Mouse (Mus musculus): ENCODE data around the gene C1qbp. TPM values are rescaled to one million over a fixed set of nuclear protein-coding genes. Genes with fewer than 3 reads are reported as not detected.

Gene C1qbp
- 171 and 174 TPM in 2 replicates for polyA plus RNA-seq (2014; fragmentation: Nextera tagmentation; extraction: Ambion mirVana)

DNA sequence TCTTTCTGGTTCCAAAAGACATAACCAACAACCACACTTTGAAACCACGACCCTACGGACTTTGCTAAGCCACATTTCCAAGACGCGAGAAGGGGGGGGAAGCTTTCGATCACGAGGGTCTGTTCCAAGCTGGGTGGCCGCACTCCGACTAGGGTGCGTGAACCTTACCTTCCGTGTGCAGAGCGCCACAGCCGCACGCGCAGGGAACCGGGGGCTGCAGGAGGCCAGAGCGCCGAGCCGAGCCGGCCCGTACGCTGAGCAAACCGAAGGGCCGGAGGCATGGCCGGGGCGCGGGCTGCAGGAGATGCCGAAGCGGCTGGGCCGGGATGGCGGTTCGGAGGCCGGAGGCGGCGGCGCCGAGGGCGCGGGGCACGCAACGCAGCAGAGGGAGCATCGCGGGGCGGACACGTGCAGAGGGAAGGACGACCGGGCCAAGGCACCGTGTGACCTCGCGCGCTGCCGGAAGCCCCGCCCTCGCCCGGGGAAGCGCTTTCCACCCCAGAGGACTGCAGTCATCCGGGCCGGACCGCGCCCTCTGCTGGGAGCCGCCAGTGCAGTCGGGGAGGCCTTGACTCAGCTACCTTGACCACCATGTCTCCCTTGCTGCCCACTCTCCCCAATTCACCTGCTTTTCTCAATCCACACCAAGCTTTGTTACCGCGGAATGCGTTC is at the start of gene C1qbp:
C1qbp (minus strand) TSS at position 470 of the 672 bp plus-strand sequence.
- peak; percentile 91 for DNase-seq (ENCODE audit: low spot score)
- peaks cover 74% of the 10 kb centered on the region for H3K36me3 ChIP-seq (replicated peaks; ENCODE audit: control insufficient read depth, insufficient read depth)
- no peaks in the 10 kb centered on the region for H3K27me3 ChIP-seq (ENCODE audit: control insufficient read depth, insufficient read depth, low read length)
- ATAC-seq (ENCODE audit: low FRiP score): peak; percentile 94
- H3K9me3 ChIP-seq (ENCODE audit: control insufficient read depth, low read length): no peaks in the 10 kb centered on the region
- peak within 1 kb of the TSS; percentile 85 for H3K9ac ChIP-seq
- peak within 1 kb of the TSS; percentile 12 for H3K27ac ChIP-seq
- H3K4me2 ChIP-seq (replicated peaks): peak within 1 kb of the TSS; percentile 79
- WGBS: 1% methylated on average over 60 of the region's 64 CpGs
- peaks cover 9% of the 10 kb centered on the region for H3K4me1 ChIP-seq (replicated peaks; ENCODE audit: control insufficient read depth, insufficient read depth, low read length)
- peak within 1 kb of the TSS; percentile 99 for H3K4me3 ChIP-seq (replicated peaks; ENCODE audit: low read length)

DNA sequence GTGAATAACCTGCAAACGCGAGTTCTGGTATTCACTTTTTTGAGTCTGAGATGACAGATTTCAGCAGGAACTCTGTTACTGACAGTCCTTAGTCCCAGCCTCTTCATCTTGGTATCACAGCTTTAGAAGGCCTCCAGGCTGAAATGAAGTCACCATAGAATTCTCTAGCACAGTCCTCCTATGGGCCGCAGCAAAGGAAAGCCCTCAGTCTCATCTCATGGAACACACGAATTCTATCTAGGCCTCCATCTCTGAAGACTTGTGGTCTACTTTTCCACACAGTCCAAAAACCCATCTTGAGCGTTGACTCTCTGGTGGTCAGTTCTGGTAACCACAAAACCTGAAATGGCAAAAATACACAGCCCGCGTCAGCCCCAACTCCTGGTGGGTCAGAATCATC is 49.2 kb upstream of the C1qbp start:
- Histone ChIP-seq H3K4me1 (replicated peaks; ENCODE audit: control insufficient read depth, insufficient read depth, low read length) (peaks cover 17% of the 10 kb centered on the region), H3K27ac (peak overlapping the region; percentile 98), H3K9ac (peak overlapping the region; percentile 99), H3K36me3 (replicated peaks; ENCODE audit: control insufficient read depth, insufficient read depth) (peaks cover 13% of the 10 kb centered on the region), H3K27me3 (ENCODE audit: control insufficient read depth, insufficient read depth, low read length) (no peaks in the 10 kb centered on the region), H3K9me3 (ENCODE audit: control insufficient read depth, low read length) (no peaks in the 10 kb centered on the region), H3K4me2 (replicated peaks) (peak overlapping the region; percentile 85), H3K4me3 (replicated peaks; ENCODE audit: low read length) (peak overlapping the region; percentile 84)
- ATAC-seq (ENCODE audit: low FRiP score) (no peak), DNase-seq (ENCODE audit: low spot score) (no peak)
- WGBS: 51% methylated on average over 7 of the region's 7 CpGs

DNA sequence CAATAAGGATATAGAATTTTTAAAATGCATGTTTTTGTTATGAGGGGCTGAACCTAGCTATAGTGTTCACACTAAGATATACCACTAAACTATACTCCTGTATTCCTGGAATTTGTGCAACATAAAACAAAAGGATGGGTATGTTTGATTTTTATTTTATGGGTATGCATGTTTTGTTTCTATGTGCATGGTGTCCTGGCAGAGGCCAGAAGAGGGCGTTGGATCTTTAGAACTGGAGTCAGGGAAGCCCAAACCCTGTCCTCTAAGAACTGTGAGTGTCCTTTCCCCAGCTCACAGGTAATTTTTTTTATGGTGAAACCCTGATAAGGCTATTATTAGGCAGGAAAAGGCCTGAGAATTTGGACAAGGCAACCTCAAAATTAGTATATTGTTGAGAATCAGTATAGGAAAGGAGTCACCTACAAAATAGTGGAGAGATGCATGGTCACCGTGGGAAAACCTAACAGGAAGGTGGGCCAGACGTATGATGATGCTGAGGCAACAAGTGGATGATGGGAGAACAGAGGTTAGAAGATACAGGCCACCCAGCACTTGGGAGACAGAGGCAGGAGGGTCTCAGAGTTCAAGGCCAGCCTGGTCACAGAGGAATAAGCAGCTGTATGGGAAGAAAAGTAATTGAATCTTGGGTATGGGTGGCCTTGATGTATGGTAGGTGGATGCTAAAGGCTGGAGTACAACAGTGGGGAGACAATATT is 46.7 kb upstream of the C1qbp start:
- H3K4me2 ChIP-seq (replicated peaks): no peak overlapping the region
- no peak overlapping the region for H3K9ac ChIP-seq
- H3K9me3 ChIP-seq (ENCODE audit: control insufficient read depth, low read length): no peaks in the 10 kb centered on the region
- no peak for ATAC-seq (ENCODE audit: low FRiP score)
- peaks cover 17% of the 10 kb centered on the region for H3K4me1 ChIP-seq (replicated peaks; ENCODE audit: control insufficient read depth, insufficient read depth, low read length)
- no peaks in the 10 kb centered on the region for H3K27me3 ChIP-seq (ENCODE audit: control insufficient read depth, insufficient read depth, low read length)
- 74% methylated on average over 3 of the region's 3 CpGs for WGBS
- no peak overlapping the region for H3K4me3 ChIP-seq (replicated peaks; ENCODE audit: low read length)
- peaks cover 37% of the 10 kb centered on the region for H3K36me3 ChIP-seq (replicated peaks; ENCODE audit: control insufficient read depth, insufficient read depth)
- no peak overlapping the region for H3K27ac ChIP-seq
- no peak for DNase-seq (ENCODE audit: low spot score)

DNA sequence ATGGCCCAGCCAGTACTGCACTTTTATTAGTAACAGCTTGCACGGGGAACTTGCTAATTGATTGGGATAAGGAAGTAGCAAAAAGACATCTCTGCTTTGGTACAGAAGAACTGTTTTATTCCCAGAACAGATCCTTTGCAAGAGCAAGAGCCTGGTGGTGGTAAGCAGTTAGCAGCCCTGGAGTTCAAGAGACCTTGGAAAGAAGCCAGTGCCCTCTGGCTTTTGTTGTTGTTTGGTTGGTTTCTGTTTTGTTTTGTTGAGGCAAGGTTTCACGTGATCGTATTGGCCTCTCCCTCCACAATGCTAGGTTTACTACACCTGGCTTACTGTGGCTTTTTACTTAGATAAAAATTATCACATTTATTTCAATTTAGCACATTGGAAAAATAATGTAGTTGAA is 45.5 kb upstream of the C1qbp start:
- no peaks in the 10 kb centered on the region for H3K27me3 ChIP-seq (ENCODE audit: control insufficient read depth, insufficient read depth, low read length)
- peaks cover 37% of the 10 kb centered on the region for H3K36me3 ChIP-seq (replicated peaks; ENCODE audit: control insufficient read depth, insufficient read depth)
- no peak for ATAC-seq (ENCODE audit: low FRiP score)
- no peak overlapping the region for H3K9ac ChIP-seq
- no peak for DNase-seq (ENCODE audit: low spot score)
- no peaks in the 10 kb centered on the region for H3K9me3 ChIP-seq (ENCODE audit: control insufficient read depth, low read length)
- no peak overlapping the region for H3K27ac ChIP-seq
- 69% methylated on average over 3 of the region's 3 CpGs for WGBS
- H3K4me3 ChIP-seq (replicated peaks; ENCODE audit: low read length): no peak overlapping the region
- H3K4me1 ChIP-seq (replicated peaks; ENCODE audit: control insufficient read depth, insufficient read depth, low read length): peaks cover 17% of the 10 kb centered on the region
- no peak overlapping the region for H3K4me2 ChIP-seq (replicated peaks)

DNA sequence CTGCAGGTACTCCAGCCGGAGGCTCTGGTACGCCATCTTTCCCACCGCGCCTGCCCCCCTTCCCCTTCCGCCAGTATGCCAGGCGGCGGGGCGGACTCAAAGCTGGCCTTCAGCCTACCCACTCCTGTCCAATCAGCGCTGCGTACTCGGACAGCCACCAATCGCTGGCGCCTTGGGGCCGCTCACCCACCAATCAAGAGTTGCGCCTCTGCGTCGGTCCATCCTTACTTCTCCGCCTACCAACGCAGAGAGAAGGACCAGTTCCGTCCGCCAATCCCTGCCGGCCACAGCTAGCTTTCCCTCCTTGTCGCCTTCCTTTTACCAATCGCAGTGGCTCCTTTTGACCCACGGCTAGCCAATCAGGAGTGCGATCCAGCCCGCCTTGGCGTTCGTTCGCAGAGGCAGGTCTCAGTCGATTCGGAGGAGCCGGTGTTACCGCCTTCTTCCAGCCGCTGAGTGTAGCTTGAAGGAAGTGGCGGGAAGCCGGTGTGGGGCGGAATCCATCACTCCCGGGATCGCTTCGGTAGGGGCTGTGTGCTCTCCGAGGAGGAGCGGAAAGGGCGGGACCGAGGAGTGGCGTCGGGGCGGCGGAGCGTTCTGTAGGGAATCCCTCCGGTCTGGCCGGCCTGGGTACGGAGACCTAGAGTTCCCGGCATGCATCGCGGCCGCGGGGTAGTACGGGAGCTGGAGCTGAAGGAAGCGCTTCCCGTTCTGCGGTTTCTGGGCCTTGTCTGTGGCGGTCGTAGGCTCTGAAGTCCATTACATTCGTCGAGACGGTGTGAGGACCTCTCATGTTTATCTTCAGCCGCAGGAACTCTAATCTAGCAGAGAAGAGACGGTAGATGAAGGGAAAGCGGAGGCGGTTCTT is 36.6 kb upstream of the C1qbp start, which contains the start of the genes Mis12 and Derl2:
Mis12 (plus strand) TSS at position 411 of the 868 bp plus-strand sequence.
Derl2 (minus strand) TSS at position 641 of the 868 bp plus-strand sequence.
- ATAC-seq (ENCODE audit: low FRiP score): peak; percentile 100
- under 1% methylated on average over 71 of the region's 71 CpGs for WGBS
- H3K4me1 ChIP-seq (replicated peaks; ENCODE audit: control insufficient read depth, insufficient read depth, low read length): peaks cover 32% of the 10 kb centered on the region

DNA sequence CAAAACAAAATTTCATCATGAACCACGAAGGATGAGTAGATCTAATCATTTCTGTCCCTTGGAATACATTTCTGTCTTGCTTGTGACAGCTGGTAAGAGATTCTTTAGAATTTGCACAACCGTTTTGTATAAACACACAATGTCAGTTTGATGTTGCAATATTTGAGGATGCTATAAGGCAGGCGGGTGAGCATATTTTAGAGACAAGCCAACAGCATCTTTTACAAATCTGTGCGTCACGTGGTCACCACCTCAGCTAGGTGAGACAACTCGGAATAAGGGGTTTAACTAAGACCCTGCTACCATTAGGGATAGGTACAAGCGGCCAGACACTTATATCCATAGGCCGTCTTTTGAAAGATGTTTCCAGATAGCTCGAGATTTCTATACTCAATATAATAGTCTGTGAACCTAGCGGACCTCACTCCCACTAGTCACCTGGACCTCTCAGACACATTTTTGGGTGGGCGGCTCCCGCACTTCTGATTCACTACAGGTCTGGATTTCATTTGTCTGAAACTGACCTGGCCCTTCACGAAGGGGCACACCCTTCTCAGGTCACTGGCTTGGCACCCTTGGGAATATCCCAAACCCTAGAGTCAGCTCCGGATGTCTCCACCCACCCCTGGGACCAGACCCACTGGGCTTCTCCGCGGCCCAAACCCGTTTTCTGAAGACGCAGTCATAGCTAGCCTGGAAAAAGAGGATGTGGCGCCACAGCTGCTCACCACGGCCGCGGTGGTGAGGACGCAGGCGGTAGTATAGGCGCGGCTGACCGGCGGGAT is 35.8 kb upstream of the C1qbp start:
- Histone ChIP-seq H3K9ac (peak overlapping the region; percentile 80), H3K27ac (peak overlapping the region; percentile 76), H3K36me3 (replicated peaks; ENCODE audit: control insufficient read depth, insufficient read depth) (peaks cover 12% of the 10 kb centered on the region), H3K4me2 (replicated peaks) (peak overlapping the region; percentile 68), H3K4me3 (replicated peaks; ENCODE audit: low read length) (peak overlapping the region; percentile 68), H3K9me3 (ENCODE audit: control insufficient read depth, low read length) (no peaks in the 10 kb centered on the region), H3K4me1 (replicated peaks; ENCODE audit: control insufficient read depth, insufficient read depth, low read length) (peaks cover 32% of the 10 kb centered on the region), H3K27me3 (ENCODE audit: control insufficient read depth, insufficient read depth, low read length) (no peaks in the 10 kb centered on the region)
- peak; percentile 29 for ATAC-seq (ENCODE audit: low FRiP score)
- DNase-seq (ENCODE audit: low spot score): peak; percentile 34
- 7% methylated on average over 28 of the region's 28 CpGs for WGBS

More for the DNA sequence above, 36.6 kb upstream of the C1qbp start, which contains the start of the genes Mis12 and Derl2:
- peak; percentile 96 for DNase-seq (ENCODE audit: low spot score)
- Histone ChIP-seq H3K27ac (peak within 1 kb of the TSS; percentile 76), H3K9ac (peak within 1 kb of the TSS; percentile 80), H3K36me3 (replicated peaks; ENCODE audit: control insufficient read depth, insufficient read depth) (peaks cover 4% of the 10 kb centered on the region; the same call in 1 of the 2 replicates), H3K4me2 (replicated peaks) (peak within 1 kb of the TSS; percentile 80), H3K27me3 (ENCODE audit: control insufficient read depth, insufficient read depth, low read length) (no peaks in the 10 kb centered on the region), H3K4me3 (replicated peaks; ENCODE audit: low read length) (peak within 1 kb of the TSS; percentile 68), H3K9me3 (ENCODE audit: control insufficient read depth, low read length) (no peaks in the 10 kb centered on the region)

DNA sequence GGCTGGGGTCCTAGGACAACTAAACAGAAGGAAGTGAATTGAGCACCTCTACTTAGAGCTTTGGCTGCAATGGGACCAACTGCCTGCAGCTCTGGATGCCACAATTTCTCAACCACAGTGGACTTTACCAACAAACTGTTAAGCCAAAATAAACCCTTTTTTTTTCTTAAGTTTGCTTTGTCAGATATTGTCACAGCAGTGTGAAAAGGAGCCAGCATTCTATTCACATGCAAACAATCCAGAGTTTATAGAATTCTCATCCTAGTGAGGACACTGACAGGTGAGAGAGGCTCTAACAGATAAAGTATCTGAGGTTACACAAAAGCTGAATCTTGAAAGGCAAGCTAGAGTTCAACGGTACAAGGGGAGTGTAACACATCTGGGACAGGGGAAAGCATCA is 34.2 kb upstream of the C1qbp start:
- ATAC-seq (ENCODE audit: low FRiP score) (no peak), DNase-seq (ENCODE audit: low spot score) (no peak)
- H3K4me1 ChIP-seq (replicated peaks; ENCODE audit: control insufficient read depth, insufficient read depth, low read length): peaks cover 32% of the 10 kb centered on the region
- no peak overlapping the region for H3K4me3 ChIP-seq (replicated peaks; ENCODE audit: low read length)
- H3K9ac ChIP-seq: no peak overlapping the region
- 84% methylated on average over 1 of the region's 1 CpGs for WGBS
- no peaks in the 10 kb centered on the region for H3K9me3 ChIP-seq (ENCODE audit: control insufficient read depth, low read length)
- peak overlapping the region; percentile 68; the same call in 1 of the 2 replicates for H3K4me2 ChIP-seq (replicated peaks)
- no peak overlapping the region for H3K27ac ChIP-seq
- no peaks in the 10 kb centered on the region for H3K27me3 ChIP-seq (ENCODE audit: control insufficient read depth, insufficient read depth, low read length)
- peaks cover 21% of the 10 kb centered on the region for H3K36me3 ChIP-seq (replicated peaks; ENCODE audit: control insufficient read depth, insufficient read depth)

DNA sequence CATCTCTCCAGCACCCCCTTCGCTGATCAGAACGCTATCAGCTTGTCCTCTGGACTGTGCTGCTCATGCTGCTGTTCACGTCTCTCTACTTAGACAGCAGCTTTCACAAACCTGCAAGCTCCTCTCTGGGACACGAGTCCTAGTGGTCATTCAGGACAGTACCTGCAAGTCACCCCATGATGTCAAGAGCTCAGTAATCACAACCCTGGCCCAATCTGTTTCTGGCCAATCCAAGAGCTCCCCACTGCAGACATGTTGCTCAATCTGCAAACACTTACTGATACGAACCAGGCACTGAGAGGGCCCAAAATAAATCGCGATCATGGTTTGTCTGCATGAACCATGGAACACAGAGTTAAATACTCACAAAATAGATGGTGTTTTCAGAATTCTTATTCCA is 29.9 kb upstream of the C1qbp start:
- Histone ChIP-seq H3K9ac (no peak overlapping the region), H3K27ac (no peak overlapping the region), H3K27me3 (ENCODE audit: control insufficient read depth, insufficient read depth, low read length) (no peaks in the 10 kb centered on the region), H3K4me3 (replicated peaks; ENCODE audit: low read length) (no peak overlapping the region), H3K36me3 (replicated peaks; ENCODE audit: control insufficient read depth, insufficient read depth) (peaks cover 61% of the 10 kb centered on the region), H3K4me2 (replicated peaks) (no peak overlapping the region), H3K9me3 (ENCODE audit: control insufficient read depth, low read length) (no peaks in the 10 kb centered on the region), H3K4me1 (replicated peaks; ENCODE audit: control insufficient read depth, insufficient read depth, low read length) (peaks cover 16% of the 10 kb centered on the region)
- no peak for DNase-seq (ENCODE audit: low spot score)
- ATAC-seq (ENCODE audit: low FRiP score): no peak
- WGBS: 97% methylated on average over 7 of the region's 7 CpGs

Data from hindbrain, embryonic 14.5 days (tissue).